Mouse (Mus musculus) liver, embryonic 12.5 days (tissue): ENCODE results near the gene Ascc1. TPM values are rescaled to one million over a fixed set of nuclear protein-coding genes. Genes with fewer than 3 reads are reported as not detected.

Source experiments
- ATAC-seq: fragments of 200-750 bp; cut with Nextera tagmentation; 2 replicates; pipeline ENCODE4 v1.8.0; 2017; ENCODE audit warnings: moderate number of reproducible peaks, mild to moderate bottlenecking, moderate library complexity
- H3K27ac ChIP-seq: fragments of 300-500 bp; sonication (generic); 2 replicates; pipeline ENCODE4 v1.5.1; 2016; ENCODE audit warnings: mild to moderate bottlenecking
- H3K27me3 ChIP-seq: fragments of 300-500 bp; sonication (generic); replicated peaks from 2 replicates; pipeline ENCODE4 v1.6.1; 2016; ENCODE audit warnings: mild to moderate bottlenecking, moderate library complexity
- H3K36me3 ChIP-seq: fragments of 300-500 bp; sonication (generic); 2 replicates; pipeline ENCODE4 v1.6.1; 2016; ENCODE audit warnings: mild to moderate bottlenecking, moderate library complexity
- H3K4me1 ChIP-seq: fragments of 300-500 bp; sonication (generic); 2 replicates; pipeline ENCODE4 v1.6.1; 2016
- H3K4me2 ChIP-seq: fragments of 300-500 bp; sonication (generic); 2 replicates; pipeline ENCODE4 v1.6.1; 2016; ENCODE audit warnings: mild to moderate bottlenecking, moderate library complexity
- H3K4me3 ChIP-seq: fragments of 300-500 bp; sonication (generic); 2 replicates; pipeline ENCODE4 v1.5.1; 2016; ENCODE audit warnings: mild to moderate bottlenecking, moderate library complexity
- H3K9ac ChIP-seq: fragments of 300-500 bp; sonication (generic); 2 replicates; pipeline ENCODE4 v1.6.1; 2016; ENCODE audit warnings: mild to moderate bottlenecking, moderate library complexity
- H3K9me3 ChIP-seq: fragments of 300-500 bp; sonication (generic); replicated peaks from 2 replicates; pipeline ENCODE4 v1.6.1; 2016; ENCODE audit warnings: mild to moderate bottlenecking, moderate library complexity
- WGBS: fragments of 180-500 bp; shearing (Covaris S2); methylation state at CpG from one replicate; pipeline ENCODE4 v1.1.7; 2016; ENCODE audit not compliant: insufficient replicate concordance; 5-methylcytosine and 5-hydroxymethylcytosine counted together
- polyA plus RNA-seq: library from polyadenylated mRNA; unstranded; fragments of >200 nt; fragmentation: Nextera tagmentation; extraction: Ambion mirVana; gene quantifications from 2 replicates; pipeline ENCODE4 v1.2.1, GENCODE M21; 2016

Ascc1 gene
- polyA plus RNA-seq, 1 experiment from 2014 or later = 22.6 TPM

DNA sequence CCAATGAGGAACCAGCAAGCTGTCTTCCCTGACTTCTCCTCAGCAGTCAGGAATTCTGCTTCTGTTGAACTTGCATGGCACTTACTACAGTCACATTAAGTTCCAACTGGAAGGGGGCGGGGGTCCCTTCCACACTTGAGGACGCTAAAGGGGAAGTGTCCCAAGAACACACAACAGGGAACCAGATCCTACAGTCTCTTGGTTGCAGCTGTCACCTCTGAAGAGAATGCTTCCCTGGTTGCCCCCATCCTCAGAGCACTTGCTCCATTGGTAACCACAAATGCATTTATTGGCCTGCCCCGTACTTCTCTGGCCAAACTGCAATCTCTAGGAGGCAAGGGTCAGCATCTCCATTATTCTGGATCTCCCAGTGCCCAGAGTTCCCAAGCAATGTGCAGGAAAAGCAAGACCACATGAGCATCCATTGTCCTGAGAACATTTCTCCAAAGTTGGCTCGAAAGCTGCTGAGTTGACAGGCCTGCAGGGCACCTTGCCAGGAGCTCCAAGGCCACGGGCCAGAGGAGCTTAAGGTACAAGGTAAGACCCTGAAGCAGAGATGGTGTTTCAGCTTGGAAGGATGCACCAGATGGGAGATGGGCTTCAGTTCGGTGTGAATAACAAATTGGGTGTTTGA lies 35.2 kb upstream of the Ascc1 start:
- no peak overlapping the region for H3K9ac ChIP-seq
- no peak overlapping the region for H3K4me3 ChIP-seq
- H3K4me2 ChIP-seq = no peak overlapping the region
- WGBS = 62% methylated on average over 6 of the region's 6 CpGs
- peaks cover 33% of the 10 kb centered on the region for H3K4me1 ChIP-seq
- no peak for ATAC-seq
- 0 out of 2 replicates have a peak, but pooled peaks cover 5% of the 10 kb centered on the region for H3K9me3 ChIP-seq
- H3K27ac ChIP-seq = no peak overlapping the region
- H3K36me3 ChIP-seq = no peaks in the 10 kb centered on the region
- H3K27me3 ChIP-seq = peaks cover 36% of the 10 kb centered on the region

- Histone ChIP-seq H3K4me1 (peaks cover 41% of the 10 kb centered on the region), H3K27ac (no peak overlapping the region), H3K27me3 (peaks cover 36% of the 10 kb centered on the region), H3K9me3 (0 out of 2 replicates have a peak, but pooled peaks cover 5% of the 10 kb centered on the region), H3K9ac (peak overlapping the region; percentile 40), H3K36me3 (no peaks in the 10 kb centered on the region), H3K4me3 (peak overlapping the region; percentile 41), H3K4me2 (peak overlapping the region; percentile 62)
- under 1% methylated on average over 25 of the region's 25 CpGs for WGBS
- peak; percentile 81 for ATAC-seq
These were observed 32.7 kb upstream of the Ascc1 start for GRCm38 (mm10) chr10:59969821-59970449.

- WGBS = 22% methylated on average over 6 of the region's 6 CpGs
- Histone ChIP-seq H3K4me2 (peak overlapping the region; percentile 62), H3K9me3 (0 out of 2 replicates have a peak, but pooled peaks cover 5% of the 10 kb centered on the region), H3K27me3 (peaks cover 36% of the 10 kb centered on the region), H3K27ac (no peak overlapping the region), H3K4me1 (peaks cover 44% of the 10 kb centered on the region), H3K9ac (peak overlapping the region; percentile 40; the same call in 1 of the 2 replicates), H3K4me3 (peak overlapping the region; percentile 41), H3K36me3 (no peaks in the 10 kb centered on the region)
- ATAC-seq = no peak
These were observed 32.0 kb upstream of the Ascc1 start for GRCm38 (mm10) chr10:59970450-59971062.

DNA sequence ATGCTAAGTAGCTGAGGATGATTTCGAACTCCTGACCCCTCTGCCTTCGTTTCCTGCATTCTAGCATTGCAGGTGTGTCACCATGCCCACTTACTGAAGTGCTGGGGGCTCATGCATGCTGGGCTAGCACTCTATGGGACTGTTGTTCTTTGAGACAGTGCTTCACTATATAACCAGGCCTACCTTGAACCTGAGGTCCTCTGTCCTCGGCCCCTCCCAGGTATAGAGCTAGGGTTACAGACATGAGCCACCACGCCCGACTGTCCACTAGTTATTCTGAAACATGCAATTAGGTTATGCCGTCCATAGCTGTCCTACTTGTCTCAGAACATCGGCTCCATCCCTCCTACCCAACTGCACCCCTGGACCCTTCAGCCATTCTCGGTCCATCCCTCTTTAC lies 30.8 kb upstream of the Ascc1 start:
- peaks cover 44% of the 10 kb centered on the region for H3K4me1 ChIP-seq
- 82% methylated on average over 8 of the region's 8 CpGs for WGBS

DNA sequence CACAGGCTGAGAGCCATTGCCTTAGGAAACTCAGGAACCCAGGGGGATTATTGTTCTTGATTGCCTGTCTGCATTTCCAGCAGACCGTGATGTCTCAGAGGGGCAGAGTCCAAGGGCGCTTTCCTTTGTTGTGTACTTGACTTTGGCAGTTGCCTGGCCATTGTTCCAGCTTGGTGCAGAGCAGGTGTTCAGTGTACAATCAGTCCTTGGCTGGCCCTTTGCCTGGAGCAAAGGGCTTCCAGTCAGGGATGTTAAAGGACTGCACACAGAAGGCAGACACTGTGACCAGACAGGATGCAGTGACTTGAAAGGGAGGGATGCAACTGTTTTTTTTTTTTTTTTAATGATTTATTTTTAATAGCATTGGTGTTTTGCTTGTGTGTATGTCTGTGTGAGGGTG lies 30.1 kb upstream of the Ascc1 start:
- no peak for ATAC-seq
- H3K4me1 ChIP-seq = peaks cover 44% of the 10 kb centered on the region
- H3K4me2 ChIP-seq = no peak overlapping the region
- H3K9ac ChIP-seq = no peak overlapping the region
- WGBS = 87% methylated on average over 2 of the region's 2 CpGs
- no peak overlapping the region for H3K27ac ChIP-seq
- peaks cover 27% of the 10 kb centered on the region for H3K27me3 ChIP-seq
- no peak overlapping the region for H3K4me3 ChIP-seq
- no peaks in the 10 kb centered on the region for H3K9me3 ChIP-seq
- H3K36me3 ChIP-seq = no peaks in the 10 kb centered on the region

More for the DNA sequence above, 30.8 kb upstream of the Ascc1 start:
- no peak overlapping the region for H3K4me3 ChIP-seq
- 0 out of 2 replicates have a peak, but pooled peaks cover 4% of the 10 kb centered on the region for H3K9me3 ChIP-seq
- no peak overlapping the region for H3K4me2 ChIP-seq
- no peaks in the 10 kb centered on the region for H3K36me3 ChIP-seq
- peaks cover 32% of the 10 kb centered on the region for H3K27me3 ChIP-seq
- H3K9ac ChIP-seq = no peak overlapping the region
- H3K27ac ChIP-seq = no peak overlapping the region
- no peak for ATAC-seq

GRCm38 (mm10) chr10:59972999-59973398 lies 29.6 kb upstream of the Ascc1 start:
- Histone ChIP-seq H3K4me1 (peaks cover 44% of the 10 kb centered on the region), H3K27ac (no peak overlapping the region)
- WGBS = 71% methylated on average over 6 of the region's 6 CpGs

DNA sequence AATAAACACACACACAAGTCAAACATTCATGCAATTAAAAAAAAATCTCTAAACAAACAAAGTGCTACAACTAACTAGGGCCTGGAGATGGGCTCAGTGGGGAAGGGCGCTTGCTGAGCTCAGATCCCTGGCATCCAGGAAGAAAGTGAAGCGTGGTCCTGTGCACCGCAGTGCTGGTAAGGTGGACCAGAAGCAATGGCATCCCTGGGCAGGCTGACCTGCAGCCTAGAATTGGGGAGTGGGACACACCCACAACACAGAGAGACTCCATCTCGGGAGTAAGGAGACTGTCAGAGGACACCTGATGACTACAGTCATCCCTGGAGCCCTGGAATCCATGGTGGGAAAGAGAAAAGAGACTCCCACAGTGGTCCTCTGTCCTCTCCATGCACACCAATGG lies 29.2 kb upstream of the Ascc1 start:
- 73% methylated on average over 4 of the region's 4 CpGs for WGBS
- Histone ChIP-seq H3K36me3 (no peaks in the 10 kb centered on the region), H3K9me3 (no peaks in the 10 kb centered on the region), H3K4me1 (peaks cover 46% of the 10 kb centered on the region), H3K9ac (no peak overlapping the region), H3K4me2 (no peak overlapping the region), H3K4me3 (no peak overlapping the region), H3K27me3 (peaks cover 19% of the 10 kb centered on the region), H3K27ac (no peak overlapping the region)
- ATAC-seq = no peak

More at GRCm38 (mm10) chr10:59972999-59973398, 29.6 kb upstream of the Ascc1 start:
- no peaks in the 10 kb centered on the region for H3K36me3 ChIP-seq
- H3K27me3 ChIP-seq = peaks cover 22% of the 10 kb centered on the region
- H3K4me3 ChIP-seq = no peak overlapping the region
- H3K9ac ChIP-seq = no peak overlapping the region
- H3K9me3 ChIP-seq = no peaks in the 10 kb centered on the region
- ATAC-seq = no peak
- no peak overlapping the region for H3K4me2 ChIP-seq

GRCm38 (mm10) chr10:59974191-59974664 lies 28.4 kb upstream of the Ascc1 start:
- Histone ChIP-seq H3K4me1 (peaks cover 52% of the 10 kb centered on the region), H3K27me3 (peaks cover 19% of the 10 kb centered on the region), H3K4me2 (no peak overlapping the region), H3K9me3 (no peaks in the 10 kb centered on the region), H3K4me3 (no peak overlapping the region), H3K9ac (no peak overlapping the region), H3K27ac (peak overlapping the region; percentile 57), H3K36me3 (no peaks in the 10 kb centered on the region)
- 18% methylated on average over 6 of the region's 6 CpGs for WGBS
- ATAC-seq = no peak

DNA sequence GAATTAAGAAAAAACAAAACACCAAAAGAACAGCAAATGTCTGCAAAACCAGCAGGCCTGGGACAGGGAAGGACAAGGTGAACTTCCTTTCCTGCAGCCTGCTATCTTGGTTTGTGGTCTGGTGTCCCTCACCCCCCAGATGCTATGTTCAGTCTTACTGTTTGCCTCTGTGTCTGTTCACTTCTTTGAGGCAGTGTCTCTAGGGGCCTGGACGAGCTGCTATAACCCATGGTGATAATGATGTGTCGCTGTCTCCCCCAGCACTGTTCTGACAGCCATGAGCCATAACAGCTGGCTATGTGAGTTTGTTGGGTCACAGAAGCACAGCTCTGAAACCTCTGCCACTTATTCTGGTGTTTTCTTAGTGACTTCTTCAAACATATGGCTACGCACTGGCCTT lies 27.8 kb upstream of the Ascc1 start:
- Histone ChIP-seq H3K9me3 (no peaks in the 10 kb centered on the region), H3K4me1 (peaks cover 47% of the 10 kb centered on the region), H3K4me3 (no peak overlapping the region), H3K27me3 (peaks cover 15% of the 10 kb centered on the region), H3K36me3 (no peaks in the 10 kb centered on the region), H3K27ac (peak overlapping the region; percentile 57), H3K9ac (no peak overlapping the region), H3K4me2 (no peak overlapping the region)
- ATAC-seq = no peak
- 42% methylated on average over 3 of the region's 3 CpGs for WGBS

DNA sequence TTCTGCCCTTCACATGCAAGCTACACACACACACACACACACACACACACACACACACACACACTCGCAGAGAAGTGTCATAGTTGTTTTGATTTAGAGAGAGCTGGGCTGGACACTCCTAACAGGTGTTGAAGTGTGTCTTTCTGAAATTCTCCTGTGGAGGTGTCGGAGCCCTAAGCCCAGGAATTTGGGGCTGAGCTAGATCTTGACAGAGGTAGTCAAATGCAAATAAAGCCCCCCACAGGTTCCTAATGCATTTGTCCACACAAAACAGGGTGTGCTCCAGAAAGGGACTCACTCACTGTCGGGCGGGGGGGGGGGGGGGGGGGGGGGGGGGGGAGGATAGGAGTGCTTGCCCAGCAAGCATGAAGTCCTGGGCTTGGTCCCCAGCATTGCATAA lies 25.5 kb upstream of the Ascc1 start:
- Histone ChIP-seq H3K27me3 (no peaks in the 10 kb centered on the region), H3K4me1 (peaks cover 51% of the 10 kb centered on the region)
- WGBS = 62% methylated on average over 2 of the region's 4 CpGs

GRCm38 (mm10) chr10:59977715-59978343 lies 24.8 kb upstream of the Ascc1 start:
- Histone ChIP-seq H3K4me1 (peaks cover 58% of the 10 kb centered on the region), H3K4me3 (no peak overlapping the region), H3K27ac (peak overlapping the region; percentile 42; the same call in 1 of the 2 replicates), H3K4me2 (no peak overlapping the region), H3K9ac (no peak overlapping the region), H3K36me3 (no peaks in the 10 kb centered on the region), H3K27me3 (no peaks in the 10 kb centered on the region), H3K9me3 (no peaks in the 10 kb centered on the region)
- WGBS = 61% methylated on average over 5 of the region's 5 CpGs
- ATAC-seq = no peak

More for the DNA sequence above, 25.5 kb upstream of the Ascc1 start:
- no peak overlapping the region for H3K4me3 ChIP-seq
- no peaks in the 10 kb centered on the region for H3K36me3 ChIP-seq
- no peaks in the 10 kb centered on the region for H3K9me3 ChIP-seq
- H3K9ac ChIP-seq = no peak overlapping the region
- H3K27ac ChIP-seq = no peak overlapping the region
- no peak overlapping the region for H3K4me2 ChIP-seq
- ATAC-seq = no peak
